Mouse (Mus musculus) kidney, postnatal 36 days (tissue): Measurements from ENCODE around the gene 1110051M20Rik.

Source experiments
- DNase-seq, 2 experiments: peaks; one replicate each; pipeline ENCODE4 v3.0.0; 2021 to 2022; ENCODE audit warnings: mixed read lengths in 2 of 2

Gene 1110051M20Rik

GRCm38 (mm10) chr2:91457656-91458251 is 13.2 kb upstream of the 1110051M20Rik start:
- peak in 1 of 2 experiments; percentile 52 for DNase-seq

- peak; percentile 76 to 85 for DNase-seq
These were observed 12.8 kb upstream of the 1110051M20Rik start, which contains the start of gene Lrp4 for GRCm38 (mm10) chr2:91457259-91457655. Lrp4 (plus strand) TSS chr2:91457511.

DNA sequence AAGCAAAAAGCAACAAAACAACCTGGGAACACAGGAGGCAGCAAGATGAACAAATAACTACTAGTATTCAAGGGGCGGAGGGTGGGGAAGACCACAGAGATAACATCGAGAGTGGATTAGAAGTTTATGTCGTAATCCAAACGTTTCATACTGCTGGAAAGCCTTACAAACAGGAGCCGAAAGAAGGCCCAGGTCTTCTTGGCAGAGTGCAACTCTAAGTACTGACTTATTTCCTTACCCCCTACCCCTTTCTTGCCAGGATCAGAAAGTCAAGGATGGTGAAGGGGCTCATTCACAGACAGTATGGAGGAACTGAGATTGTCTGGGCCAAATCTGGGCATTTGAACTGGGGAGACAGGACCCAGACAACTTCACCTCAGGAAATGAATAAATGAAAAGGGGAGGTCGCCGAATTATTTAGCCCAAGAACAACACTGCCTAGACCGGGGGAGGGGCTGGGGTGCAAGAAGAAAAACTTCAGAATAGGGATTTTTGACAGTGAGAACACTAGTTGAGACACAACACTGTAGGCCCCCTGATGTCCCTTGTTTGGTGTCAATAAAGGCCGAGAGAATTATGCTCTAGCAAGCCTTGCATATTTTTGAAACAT is 12.1 kb upstream of the 1110051M20Rik start:
- no peak for DNase-seq

GRCm38 (mm10) chr2:91455826-91456225 is 11.3 kb upstream of the 1110051M20Rik start:
- DNase-seq = peak; percentile 62 to 65

- no peak for DNase-seq
These were observed 9.9 kb upstream of the 1110051M20Rik start for GRCm38 (mm10) chr2:91454434-91454833.

- DNase-seq = peak in 1 of 2 experiments; percentile 61
These were observed 8.9 kb upstream of the 1110051M20Rik start for GRCm38 (mm10) chr2:91453231-91454075.

- DNase-seq = peak; percentile 28 to 35
These were observed 8.2 kb upstream of the 1110051M20Rik start for GRCm38 (mm10) chr2:91452658-91453057.

- peak; percentile 49 to 69 for DNase-seq
These were observed 5.8 kb upstream of the 1110051M20Rik start for GRCm38 (mm10) chr2:91450316-91450715.

DNA sequence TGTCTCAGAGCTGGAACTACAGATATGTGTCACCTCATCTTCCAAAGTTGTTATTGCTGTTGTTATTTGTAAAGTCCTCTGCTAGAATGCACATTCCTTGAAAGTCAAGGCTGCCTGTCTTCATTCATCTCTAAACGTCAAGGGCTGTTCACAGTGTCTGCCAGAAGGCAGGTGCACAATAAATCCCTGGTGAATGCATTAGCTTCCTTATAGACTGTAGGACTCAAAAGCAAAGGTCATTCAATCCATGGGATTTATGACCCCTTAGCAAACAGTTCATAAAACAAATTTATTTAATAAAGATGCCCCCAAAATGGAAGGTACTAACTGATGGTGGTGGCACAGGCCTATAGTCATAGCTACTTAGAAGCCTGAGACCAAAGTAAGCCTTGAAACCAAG is 5.2 kb upstream of the 1110051M20Rik start:
- no peak for DNase-seq

- no peak for DNase-seq
These were observed 2.3 kb downstream of the 1110051M20Rik start for GRCm38 (mm10) chr2:91442241-91442640.

DNA sequence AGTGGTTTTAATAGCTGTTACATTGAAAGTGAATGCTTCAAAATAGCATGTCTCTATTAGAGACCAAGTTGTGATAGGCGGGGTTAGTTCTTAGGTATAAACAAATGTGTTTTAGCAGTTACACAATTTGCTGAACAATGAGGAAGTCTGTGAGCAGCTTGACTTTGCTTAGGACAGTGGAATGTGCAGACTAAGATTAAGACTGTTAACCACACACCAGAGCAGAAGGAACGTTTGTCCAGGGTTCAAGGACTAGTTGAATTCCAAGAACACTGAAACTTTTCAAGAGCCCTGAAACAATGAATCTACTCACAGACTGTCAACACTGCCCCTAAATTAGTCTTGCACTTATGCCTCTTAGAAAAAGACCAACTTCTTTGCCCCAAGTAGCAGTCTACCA is 2.8 kb downstream of the 1110051M20Rik start:
- no peak for DNase-seq

DNA sequence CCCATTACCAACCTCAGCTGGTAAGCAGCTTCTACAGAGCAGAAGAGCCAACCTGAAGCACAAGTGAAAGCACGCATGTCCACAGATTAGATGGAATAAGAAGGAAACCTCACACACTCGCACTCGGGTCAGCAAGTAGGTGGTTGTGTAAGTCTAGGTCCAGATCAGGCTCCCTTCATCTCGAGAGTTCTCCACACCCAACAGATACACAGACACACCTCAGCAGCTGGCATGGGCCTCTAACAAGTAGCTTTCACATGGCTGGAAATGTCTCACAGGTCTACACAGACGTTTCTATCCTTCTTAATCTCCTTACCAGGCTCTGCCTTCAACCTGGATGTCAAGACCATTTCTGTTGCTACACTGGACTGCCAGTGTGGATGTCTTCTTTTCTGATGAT is 3.8 kb downstream of the 1110051M20Rik start:
- DNase-seq = no peak

DNA sequence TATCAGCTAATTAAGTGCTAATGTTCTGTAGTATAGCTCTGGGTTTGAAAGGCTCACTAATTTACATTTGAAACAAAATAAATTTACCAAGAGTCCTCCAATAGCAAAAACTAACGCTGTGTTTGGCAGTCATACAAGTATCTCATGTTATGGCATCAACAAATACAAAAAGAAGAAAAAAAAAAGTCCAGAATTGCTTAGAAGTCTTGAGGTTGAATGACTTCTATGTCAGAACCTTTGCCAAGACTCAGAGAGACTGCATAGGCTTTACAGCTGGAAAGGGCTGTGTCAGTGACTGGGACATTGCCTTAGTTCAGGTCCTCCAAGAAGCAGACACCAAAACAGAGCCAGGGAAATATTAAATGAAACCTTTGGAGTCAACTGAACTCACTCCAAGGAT is 4.6 kb downstream of the 1110051M20Rik start:
- no peak for DNase-seq

- peak in 1 of 2 experiments; percentile 19 for DNase-seq
These were observed 5.2 kb downstream of the 1110051M20Rik start for GRCm38 (mm10) chr2:91439271-91439670.

- DNase-seq = no peak
These were observed 7.2 kb downstream of the 1110051M20Rik start for GRCm38 (mm10) chr2:91437116-91437815.

DNA sequence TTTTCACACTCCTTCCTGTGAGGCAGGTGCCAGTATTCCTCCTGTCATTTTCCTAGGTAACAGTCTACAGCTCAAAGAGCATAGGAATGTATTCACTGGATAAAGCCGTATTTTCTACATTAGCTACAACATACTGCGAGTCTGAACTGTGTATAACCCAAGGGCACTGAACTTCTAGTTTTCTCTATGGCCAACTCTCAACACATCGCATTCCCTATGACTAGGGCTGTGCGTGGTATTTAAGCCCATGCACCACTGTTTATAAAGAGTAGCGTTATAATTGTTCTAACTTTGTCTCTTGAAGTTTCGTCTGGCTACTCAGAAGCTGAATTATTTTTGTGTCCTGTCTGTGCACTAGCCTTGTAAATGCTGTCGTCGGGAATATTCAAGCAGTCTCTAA is 7.8 kb downstream of the 1110051M20Rik start:
- DNase-seq = no peak

GRCm38 (mm10) chr2:91430600-91430919 is 13.9 kb downstream of the 1110051M20Rik start:
- no peak for DNase-seq

GRCm38 (mm10) chr2:91429915-91430599 is 14.4 kb downstream of the 1110051M20Rik start:
- no peak for DNase-seq

GRCm38 (mm10) chr2:91429146-91429545 is 15.4 kb downstream of the 1110051M20Rik start:
- no peak for DNase-seq

- no peak for DNase-seq
These were observed 18.2 kb downstream of the 1110051M20Rik start for GRCm38 (mm10) chr2:91426321-91426720.

- no peak for DNase-seq
These were observed 20.3 kb downstream of the 1110051M20Rik start for GRCm38 (mm10) chr2:91424061-91424720.

DNA sequence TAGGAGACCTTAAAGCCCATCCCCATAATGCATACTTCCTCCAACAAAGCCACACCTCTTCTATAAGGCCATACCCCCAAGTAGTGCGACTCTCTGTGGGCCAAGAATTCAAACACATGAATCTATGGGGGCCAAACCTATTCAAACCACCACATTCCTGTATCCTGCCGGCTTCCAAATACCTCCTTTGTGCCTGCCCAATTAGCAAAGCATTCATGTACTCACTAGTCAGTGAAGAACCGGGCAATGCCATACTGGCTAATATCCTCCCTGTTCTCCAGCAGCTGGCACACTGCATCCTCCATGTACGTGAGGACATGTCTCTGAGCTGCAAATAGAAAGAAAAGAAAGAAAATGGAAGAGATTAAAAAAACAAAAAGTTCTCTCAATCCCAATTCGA is 22.9 kb downstream of the 1110051M20Rik start:
- DNase-seq = no peak
